Mouse (Mus musculus): Measurements from ENCODE around the gene Pir. TPM values are rescaled to one million over a fixed set of nuclear protein-coding genes. Genes with fewer than 3 reads are reported as not detected.

Gene Pir
- polyA plus RNA-seq, 1 experiment from 2014 or later = 12.3 TPM

GRCm38 (mm10) chrX:164345359-164345938 is 76.3 kb downstream of the Pir start:
- 77% methylated on average over 4 of the region's 4 CpGs for WGBS (ENCODE audit: insufficient replicate concordance)
- H3K4me3 ChIP-seq (ENCODE audit: low read depth, low read length) = no peak overlapping the region
- ATAC-seq (no peak), DNase-seq (no peak)
- no peaks in the 10 kb centered on the region for H3K4me1 ChIP-seq (ENCODE audit: insufficient read depth)
- H3K27me3 ChIP-seq (ENCODE audit: insufficient read depth, low read length) = no peaks in the 10 kb centered on the region
- no peak overlapping the region for H3K27ac ChIP-seq (ENCODE audit: low read depth)
- TF ChIP-seq EP300 (IDR thresholded peaks at IDR 0.05; ENCODE audit: low read depth) (no peak), CTCF (IDR thresholded peaks at IDR 0.05; ENCODE audit: low read depth) (no peak)
- no peaks in the 10 kb centered on the region for H3K36me3 ChIP-seq (replicated peaks; ENCODE audit: insufficient read depth, low read length)
- no peak overlapping the region for H3K4me2 ChIP-seq (ENCODE audit: low read depth, low read length)
- no peak overlapping the region for H3K9ac ChIP-seq (replicated peaks)
- no peaks in the 10 kb centered on the region for H3K9me3 ChIP-seq (ENCODE audit: low read length)

GRCm38 (mm10) chrX:164348937-164349336 is 79.8 kb downstream of the Pir start:
- no peak for TF ChIP-seq EP300 (IDR thresholded peaks at IDR 0.05; ENCODE audit: low read depth)
- Histone ChIP-seq H3K4me2 (ENCODE audit: low read depth, low read length) (no peak overlapping the region), H3K9ac (replicated peaks) (no peak overlapping the region), H3K9me3 (ENCODE audit: low read length) (no peaks in the 10 kb centered on the region), H3K4me1 (ENCODE audit: insufficient read depth) (no peaks in the 10 kb centered on the region), H3K36me3 (replicated peaks; ENCODE audit: insufficient read depth, low read length) (no peaks in the 10 kb centered on the region), H3K27ac (ENCODE audit: low read depth) (no peak overlapping the region), H3K27me3 (ENCODE audit: insufficient read depth, low read length) (no peaks in the 10 kb centered on the region), H3K4me3 (ENCODE audit: low read depth, low read length) (no peak overlapping the region)
- 70% methylated on average over 3 of the region's 3 CpGs for WGBS (ENCODE audit: insufficient replicate concordance)
- no peak for DNase-seq
- ATAC-seq = no peak

DNA sequence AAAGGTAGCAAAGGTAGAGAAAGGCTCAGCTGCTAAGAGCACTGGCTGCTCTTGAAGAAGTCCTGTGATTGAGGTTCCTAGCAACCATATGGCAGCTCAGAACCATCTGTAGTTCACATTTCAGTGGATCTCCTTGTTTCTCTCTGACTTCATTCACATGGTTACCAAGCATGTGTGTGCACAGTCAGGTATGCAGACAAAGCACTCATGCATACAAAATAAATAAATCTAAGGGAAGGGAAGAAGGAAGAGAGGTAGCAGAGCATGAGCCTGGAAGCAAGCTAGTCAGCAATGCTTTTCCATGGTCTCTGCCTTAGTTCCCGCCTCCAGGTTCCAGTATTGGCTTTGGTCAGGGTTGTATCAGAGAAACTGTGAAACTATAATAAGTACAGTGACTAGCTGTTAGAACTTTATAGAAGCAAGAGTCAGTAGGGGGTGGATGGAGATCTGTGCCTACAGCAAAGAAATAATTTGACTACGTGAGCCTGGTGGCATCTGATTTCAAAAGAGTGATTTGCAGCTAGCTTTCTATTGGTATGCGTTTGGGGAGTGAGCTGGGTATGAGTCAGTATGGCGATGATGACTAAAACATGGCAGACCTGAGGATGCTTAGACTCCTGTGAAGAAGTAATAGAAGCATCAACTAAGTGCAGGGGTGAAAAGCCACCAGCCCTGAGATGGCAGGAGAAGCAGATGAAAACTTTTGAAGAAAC is 96.1 kb downstream of the Pir start:
- no peak for TF ChIP-seq EP300 (IDR thresholded peaks at IDR 0.05; ENCODE audit: low read depth)
- no peak for TF ChIP-seq CTCF (IDR thresholded peaks at IDR 0.05; ENCODE audit: low read depth)
- H3K9me3 ChIP-seq (ENCODE audit: low read length) = no peaks in the 10 kb centered on the region
- ATAC-seq (no peak), DNase-seq (no peak)
- no peak overlapping the region for H3K4me3 ChIP-seq (ENCODE audit: low read depth, low read length)
- H3K9ac ChIP-seq (replicated peaks) = no peak overlapping the region
- no peak overlapping the region for H3K27ac ChIP-seq (ENCODE audit: low read depth)
- H3K4me2 ChIP-seq (ENCODE audit: low read depth, low read length) = no peak overlapping the region
- 79% methylated on average over 4 of the region's 4 CpGs for WGBS (ENCODE audit: insufficient replicate concordance)
- no peaks in the 10 kb centered on the region for H3K4me1 ChIP-seq (ENCODE audit: insufficient read depth)
- no peaks in the 10 kb centered on the region for H3K36me3 ChIP-seq (replicated peaks; ENCODE audit: insufficient read depth, low read length)
- H3K27me3 ChIP-seq (ENCODE audit: insufficient read depth, low read length) = no peaks in the 10 kb centered on the region

- Histone ChIP-seq H3K36me3 (replicated peaks; ENCODE audit: insufficient read depth, low read length) (no peaks in the 10 kb centered on the region), H3K4me1 (ENCODE audit: insufficient read depth) (no peaks in the 10 kb centered on the region), H3K27me3 (ENCODE audit: insufficient read depth, low read length) (no peaks in the 10 kb centered on the region), H3K4me3 (ENCODE audit: low read depth, low read length) (no peak overlapping the region), H3K9ac (replicated peaks) (no peak overlapping the region), H3K27ac (ENCODE audit: low read depth) (no peak overlapping the region), H3K4me2 (ENCODE audit: low read depth, low read length) (no peak overlapping the region), H3K9me3 (ENCODE audit: low read length) (no peaks in the 10 kb centered on the region)
- DNase-seq (no peak), ATAC-seq (no peak)
- TF ChIP-seq CTCF (IDR thresholded peaks at IDR 0.05; ENCODE audit: low read depth) (no peak), EP300 (IDR thresholded peaks at IDR 0.05; ENCODE audit: low read depth) (no peak)
- 66% methylated on average over 3 of the region's 3 CpGs for WGBS (ENCODE audit: insufficient replicate concordance)
Measured at GRCm38 (mm10) chrX:164370576-164370975, 101.4 kb downstream of the Pir start.

GRCm38 (mm10) chrX:164373081-164373480 is 103.9 kb downstream of the Pir start, which contains the start of gene Vegfd:
Vegfd (plus strand) TSS chrX:164373378.
- no peak within 1 kb of the TSS for H3K27ac ChIP-seq (ENCODE audit: low read depth)
- H3K4me2 ChIP-seq (ENCODE audit: low read depth, low read length) = no peak within 1 kb of the TSS
- H3K27me3 ChIP-seq (ENCODE audit: insufficient read depth, low read length) = no peaks in the 10 kb centered on the region
- H3K36me3 ChIP-seq (replicated peaks; ENCODE audit: insufficient read depth, low read length) = no peaks in the 10 kb centered on the region
- H3K9ac ChIP-seq (replicated peaks) = no peak within 1 kb of the TSS
- TF ChIP-seq EP300 (IDR thresholded peaks at IDR 0.05; ENCODE audit: low read depth) (no peak), CTCF (IDR thresholded peaks at IDR 0.05; ENCODE audit: low read depth) (no peak)
- no peak within 1 kb of the TSS for H3K4me3 ChIP-seq (ENCODE audit: low read depth, low read length)
- WGBS (ENCODE audit: insufficient replicate concordance) = 42% methylated on average over 3 of the region's 3 CpGs
- H3K9me3 ChIP-seq (ENCODE audit: low read length) = no peaks in the 10 kb centered on the region
- no peak for DNase-seq
- no peaks in the 10 kb centered on the region for H3K4me1 ChIP-seq (ENCODE audit: insufficient read depth)
- ATAC-seq = no peak

DNA sequence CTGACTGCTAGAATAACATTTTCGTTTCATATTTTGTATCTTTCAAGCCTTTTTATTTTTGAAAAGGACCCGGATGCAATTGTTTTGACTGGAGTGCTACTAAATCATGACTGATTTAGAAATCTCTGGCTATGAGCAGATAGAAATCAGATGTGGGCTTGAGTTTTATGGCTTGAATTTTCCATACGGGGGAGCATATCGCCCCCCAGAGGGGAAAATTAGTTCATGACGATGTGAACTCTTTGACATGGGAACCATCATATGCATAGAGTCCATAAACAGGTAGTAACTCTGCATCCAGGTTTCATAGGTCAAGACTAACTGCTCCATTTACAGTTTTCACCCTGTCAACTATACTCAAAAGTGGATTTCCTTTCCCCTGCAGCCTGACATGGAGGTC is 105.4 kb downstream of the Pir start:
- Histone ChIP-seq H3K27ac (ENCODE audit: low read depth) (no peak overlapping the region), H3K4me3 (ENCODE audit: low read depth, low read length) (no peak overlapping the region), H3K9ac (replicated peaks) (no peak overlapping the region), H3K36me3 (replicated peaks; ENCODE audit: insufficient read depth, low read length) (no peaks in the 10 kb centered on the region), H3K9me3 (ENCODE audit: low read length) (no peaks in the 10 kb centered on the region), H3K4me1 (ENCODE audit: insufficient read depth) (no peaks in the 10 kb centered on the region), H3K4me2 (ENCODE audit: low read depth, low read length) (no peak overlapping the region), H3K27me3 (ENCODE audit: insufficient read depth, low read length) (no peaks in the 10 kb centered on the region)
- TF ChIP-seq CTCF (IDR thresholded peaks at IDR 0.05; ENCODE audit: low read depth) (no peak), EP300 (IDR thresholded peaks at IDR 0.05; ENCODE audit: low read depth) (no peak)
- DNase-seq = no peak
- no peak for ATAC-seq
- 52% methylated on average over 5 of the region's 5 CpGs for WGBS (ENCODE audit: insufficient replicate concordance)

Measured in liver, postnatal 0 days (tissue).